Mouse (Mus musculus) heart, embryonic 16.5 days (tissue): Measurements from ENCODE around the gene Bzw1. TPM values are rescaled to one million over a fixed set of nuclear protein-coding genes. Genes with fewer than 3 reads are reported as not detected.

Experiments
- ATAC-seq: fragments of 200-750 bp; cut with Nextera tagmentation; replicated peaks from 2 replicates; pipeline ENCODE4 v1.8.0; 2017; ENCODE audit warnings: moderate number of reproducible peaks; ENCODE audit not compliant: insufficient read depth, low FRiP score; ENCODE audit errors: extremely low read depth
- H3K27ac ChIP-seq: fragments of 300-500 bp; sonication (generic); 2 replicates; pipeline ENCODE4 v1.5.1; 2014; ENCODE audit warnings: mild to moderate bottlenecking, low read length, control low read depth, moderate library complexity
- H3K27me3 ChIP-seq: fragments of 300-500 bp; sonication (generic); 2 replicates; pipeline ENCODE4 v1.6.1; 2014; ENCODE audit warnings: low read length, mixed read lengths; ENCODE audit not compliant: control insufficient read depth, insufficient read depth
- H3K36me3 ChIP-seq: fragments of 300-500 bp; sonication (generic); 2 replicates; pipeline ENCODE4 v1.6.1; 2014; ENCODE audit not compliant: control insufficient read depth, insufficient read depth
- H3K4me1 ChIP-seq: fragments of 300-500 bp; sonication (generic); 2 replicates; pipeline ENCODE4 v1.6.1; 2014; ENCODE audit warnings: low read length, mixed read lengths; ENCODE audit not compliant: control insufficient read depth, insufficient read depth
- H3K4me2 ChIP-seq: fragments of 300-500 bp; sonication (generic); 2 replicates; pipeline ENCODE4 v1.6.1; 2014; ENCODE audit warnings: low read depth, mild to moderate bottlenecking, control low read depth, low read length
- H3K4me3 ChIP-seq: fragments of 300-500 bp; sonication (generic); 2 replicates; pipeline ENCODE4 v1.5.1; 2014; ENCODE audit warnings: mild to moderate bottlenecking, control low read depth, low read length
- H3K9ac ChIP-seq: fragments of 300-500 bp; sonication (generic); 2 replicates; pipeline ENCODE4 v1.6.1; 2014; ENCODE audit warnings: low read length, control low read depth
- H3K9me3 ChIP-seq: fragments of 300-500 bp; sonication (generic); replicated peaks from 2 replicates; pipeline ENCODE4 v1.6.1; 2016; ENCODE audit warnings: low read length; ENCODE audit not compliant: control insufficient read depth
- WGBS: fragments of 180-500 bp; shearing (Covaris S2); extraction: QIAGEN DNeasy Blood & Tissue Kit; methylation state at CpG from one replicate; pipeline ENCODE4 v1.1.7; 2014; 5-methylcytosine and 5-hydroxymethylcytosine counted together
- polyA plus RNA-seq: library from polyadenylated mRNA; unstranded; fragments of >200 nt; fragmentation: Nextera tagmentation; extraction: Ambion mirVana; gene quantifications from 2 replicates; pipeline ENCODE4 v1.2.1, GENCODE M21; 2015

Gene Bzw1
- polyA plus RNA-seq, 1 experiment from 2014 or later: 183 TPM

DNA sequence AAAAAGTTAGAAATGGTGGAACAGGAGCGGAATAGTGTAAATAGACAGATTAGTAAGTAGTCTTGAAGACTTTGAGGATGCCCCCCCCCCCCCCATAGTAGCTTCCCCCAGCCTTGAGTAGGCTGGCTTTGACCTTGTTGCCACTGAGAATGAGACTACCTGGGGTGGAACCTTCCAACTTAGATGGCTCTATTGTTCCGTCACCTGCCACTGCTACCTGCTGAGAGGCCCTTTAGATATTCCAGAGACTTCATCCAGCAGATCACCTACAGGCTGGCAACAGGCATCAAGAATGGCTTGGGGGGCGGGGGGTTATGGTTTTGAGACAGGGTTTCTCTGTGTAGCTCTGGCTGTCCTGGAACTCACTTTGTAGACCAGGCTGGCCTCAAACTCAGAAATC lies 31.9 kb downstream of the Bzw1 start:
- ATAC-seq: no peak
- Histone ChIP-seq H3K4me2 (no peak overlapping the region), H3K9ac (no peak overlapping the region), H3K4me1 (peaks cover 17% of the 10 kb centered on the region), H3K9me3 (no peaks in the 10 kb centered on the region), H3K27me3 (no peaks in the 10 kb centered on the region), H3K36me3 (peaks cover 14% of the 10 kb centered on the region), H3K27ac (no peak overlapping the region), H3K4me3 (no peak overlapping the region)
- WGBS: 88% methylated on average over 3 of the region's 3 CpGs

DNA sequence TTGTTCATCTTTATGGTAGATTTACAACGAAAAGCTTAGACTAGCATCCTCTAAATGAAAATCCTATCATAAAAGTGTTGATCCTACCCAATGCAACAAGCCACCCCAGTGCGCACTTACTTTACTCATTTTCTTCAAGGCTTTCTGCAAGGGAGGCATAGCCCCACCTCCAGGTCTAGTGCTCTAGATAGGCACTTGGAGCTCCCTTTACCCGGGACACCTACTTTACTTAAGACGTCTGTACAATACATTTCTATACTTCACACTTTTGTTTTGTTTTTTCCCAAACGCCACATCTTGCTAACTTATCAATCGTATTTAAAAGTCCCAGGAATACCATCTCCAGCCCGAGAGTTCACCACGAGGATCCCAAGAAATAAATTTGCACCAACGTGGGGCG lies 52.0 kb downstream of the Bzw1 start:
- Histone ChIP-seq H3K27me3 (no peaks in the 10 kb centered on the region), H3K9me3 (no peaks in the 10 kb centered on the region), H3K9ac (peak overlapping the region; percentile 88), H3K27ac (peak overlapping the region; percentile 92), H3K36me3 (peaks cover 17% of the 10 kb centered on the region), H3K4me2 (peak overlapping the region; percentile 87), H3K4me3 (peak overlapping the region; percentile 84), H3K4me1 (peaks cover 13% of the 10 kb centered on the region)
- no peak for ATAC-seq
- 10% methylated on average over 10 of the region's 10 CpGs for WGBS

DNA sequence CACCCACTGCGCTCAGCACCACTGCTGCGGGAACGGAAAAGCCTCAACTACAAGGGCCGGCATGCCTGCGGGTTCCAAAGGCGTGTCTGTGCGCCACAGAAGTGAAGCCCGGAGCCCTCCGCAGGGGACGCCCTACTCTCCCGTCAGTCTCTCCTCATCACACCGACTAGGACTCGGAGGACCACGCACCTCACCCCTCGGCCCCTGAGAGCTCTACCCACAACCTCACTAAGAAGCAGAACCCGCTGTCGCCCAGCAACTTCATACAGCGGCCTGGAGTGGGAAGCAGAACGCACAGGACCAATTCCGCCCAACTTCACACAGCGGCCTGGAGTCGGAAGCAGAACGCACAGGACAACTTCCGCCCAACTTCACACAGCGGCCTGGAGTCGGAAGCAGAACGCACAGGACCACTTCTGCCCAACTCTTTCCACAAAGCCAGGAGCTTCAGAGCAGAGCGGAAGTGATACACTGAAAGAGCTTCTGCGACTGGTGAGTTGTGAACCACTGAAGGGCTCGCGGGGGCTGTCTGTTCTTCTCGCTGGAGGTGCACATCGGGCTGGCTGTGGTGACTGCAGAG lies 52.5 kb downstream of the Bzw1 start, which contains the start of the genes Nif3l1 and Ppil3:
Gene Nif3l1 (plus strand): TSS at position 9 of the 580 bp plus-strand sequence.
Gene Ppil3 (minus strand): TSS at position 344 of the 580 bp plus-strand sequence.
- peak within 1 kb of the TSS; percentile 84 for H3K4me3 ChIP-seq
- peaks cover 16% of the 10 kb centered on the region for H3K36me3 ChIP-seq
- under 1% methylated on average over 33 of the region's 33 CpGs for WGBS
- peaks cover 13% of the 10 kb centered on the region for H3K4me1 ChIP-seq
- peak; percentile 92 for ATAC-seq
- no peaks in the 10 kb centered on the region for H3K9me3 ChIP-seq
- H3K9ac ChIP-seq: peak within 1 kb of the TSS; percentile 88
- peak within 1 kb of the TSS; percentile 87 for H3K4me2 ChIP-seq
- H3K27me3 ChIP-seq: no peaks in the 10 kb centered on the region
- H3K27ac ChIP-seq: peak within 1 kb of the TSS; percentile 92

DNA sequence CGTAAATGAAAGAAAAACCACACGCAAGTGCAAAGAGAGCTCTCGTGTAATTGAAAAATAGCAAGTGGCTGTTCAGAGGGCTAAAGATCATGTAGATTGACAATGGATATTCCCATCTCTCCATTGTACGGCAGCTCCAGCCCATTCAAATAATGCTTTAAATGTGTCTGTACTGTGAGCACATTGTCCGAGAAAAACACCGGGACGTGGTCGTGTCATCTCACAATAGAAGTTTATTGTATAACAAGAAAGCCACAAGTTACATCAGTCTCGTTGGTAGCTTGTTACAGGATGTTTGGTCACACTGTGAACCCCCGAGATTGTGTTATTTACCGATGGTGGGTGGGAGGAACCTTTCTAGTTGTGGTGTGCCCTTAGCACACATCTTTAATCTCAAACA lies 53.2 kb downstream of the Bzw1 start:
- peak overlapping the region; percentile 88 for H3K9ac ChIP-seq
- no peak for ATAC-seq
- no peaks in the 10 kb centered on the region for H3K9me3 ChIP-seq
- peak overlapping the region; percentile 87 for H3K4me2 ChIP-seq
- peak overlapping the region; percentile 84 for H3K4me3 ChIP-seq
- no peaks in the 10 kb centered on the region for H3K27me3 ChIP-seq
- H3K4me1 ChIP-seq: peaks cover 13% of the 10 kb centered on the region
- 7% methylated on average over 11 of the region's 11 CpGs for WGBS
- H3K27ac ChIP-seq: peak overlapping the region; percentile 92
- peaks cover 15% of the 10 kb centered on the region for H3K36me3 ChIP-seq

DNA sequence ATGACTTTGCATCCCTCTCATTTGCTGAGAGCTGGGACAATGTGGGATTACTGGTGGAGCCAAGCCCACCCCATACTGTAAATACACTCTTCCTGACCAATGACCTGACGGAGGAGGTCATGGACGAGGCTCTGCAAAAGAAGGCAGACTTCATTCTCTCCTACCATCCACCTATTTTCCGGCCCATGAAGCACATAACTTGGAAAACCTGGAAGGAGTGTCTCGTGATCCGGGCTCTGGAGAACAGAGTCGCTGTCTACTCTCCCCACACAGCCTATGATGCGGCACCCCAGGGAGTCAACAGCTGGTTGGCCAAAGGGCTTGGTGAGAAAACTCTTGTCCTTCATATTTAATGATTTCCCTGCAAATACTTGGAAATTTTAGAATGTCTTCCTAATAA lies 55.1 kb downstream of the Bzw1 start:
- no peaks in the 10 kb centered on the region for H3K27me3 ChIP-seq
- no peak overlapping the region for H3K4me3 ChIP-seq
- no peaks in the 10 kb centered on the region for H3K9me3 ChIP-seq
- peaks cover 13% of the 10 kb centered on the region for H3K4me1 ChIP-seq
- WGBS: 91% methylated on average over 7 of the region's 7 CpGs
- no peak overlapping the region for H3K4me2 ChIP-seq
- no peak overlapping the region for H3K27ac ChIP-seq
- ATAC-seq: no peak
- peaks cover 17% of the 10 kb centered on the region; the same call in 1 of the 2 replicates for H3K36me3 ChIP-seq
- H3K9ac ChIP-seq: no peak overlapping the region

DNA sequence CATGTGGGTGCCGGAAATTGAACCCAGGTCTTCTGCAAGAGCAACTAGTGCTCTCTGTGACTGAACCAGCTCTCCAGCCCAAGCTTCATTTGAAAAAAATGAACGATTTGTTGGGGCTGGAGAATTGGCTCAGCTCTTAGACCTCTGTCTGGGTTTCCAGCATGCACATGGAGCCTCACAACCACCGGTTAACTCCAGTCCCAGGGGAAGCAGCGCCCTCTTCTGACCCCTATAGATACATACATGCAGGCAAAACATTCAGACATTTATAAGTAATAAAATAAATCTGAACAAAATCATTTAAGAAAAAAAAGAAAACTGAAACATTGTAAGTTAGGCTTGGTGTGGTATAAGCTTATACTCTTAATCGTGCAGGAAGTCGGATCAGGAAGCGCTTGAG lies 55.7 kb downstream of the Bzw1 start:
- WGBS: 83% methylated on average over 7 of the region's 7 CpGs
- no peak for ATAC-seq
- Histone ChIP-seq H3K4me1 (peaks cover 13% of the 10 kb centered on the region), H3K9me3 (no peaks in the 10 kb centered on the region), H3K4me2 (no peak overlapping the region), H3K27ac (no peak overlapping the region), H3K36me3 (peaks cover 24% of the 10 kb centered on the region), H3K9ac (no peak overlapping the region), H3K4me3 (no peak overlapping the region), H3K27me3 (no peaks in the 10 kb centered on the region)

DNA sequence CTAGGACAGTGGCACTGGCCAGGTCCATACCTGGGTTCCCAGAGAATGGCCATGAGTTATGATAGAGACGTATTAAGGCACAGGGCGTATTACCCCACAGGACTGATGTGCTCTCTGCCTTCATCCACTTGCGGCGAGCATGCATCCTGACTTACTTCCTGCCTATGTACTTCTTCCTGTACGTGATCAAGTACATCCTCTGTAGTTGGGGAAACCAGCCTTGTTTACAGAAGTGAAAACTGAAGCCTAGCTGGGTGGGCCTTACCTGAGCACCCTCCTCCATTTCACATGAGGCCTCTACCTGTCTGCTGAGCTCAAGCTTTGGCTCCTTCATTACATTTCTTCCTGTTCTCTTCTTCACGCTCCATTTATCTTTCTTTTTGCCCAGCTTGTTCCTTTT lies 61.6 kb downstream of the Bzw1 start:
- Histone ChIP-seq H3K36me3 (peaks cover 42% of the 10 kb centered on the region), H3K4me2 (no peak overlapping the region), H3K9ac (no peak overlapping the region), H3K27me3 (no peaks in the 10 kb centered on the region), H3K4me3 (no peak overlapping the region), H3K9me3 (no peaks in the 10 kb centered on the region), H3K27ac (no peak overlapping the region), H3K4me1 (peaks cover 4% of the 10 kb centered on the region; the same call in 1 of the 2 replicates)
- no peak for ATAC-seq
- WGBS: 89% methylated on average over 6 of the region's 6 CpGs

Other genes starting within 250 kb of the Bzw1 start
- gene Aox4, start 182.5 kb upstream of the Bzw1 start, polyA plus RNA-seq: 0.22 and 0.30 TPM in 2 replicates
- 0.05 TPM in 1 of 2 replicates, not detected in the other for gene Aox2, start 114.6 kb upstream of the Bzw1 start, polyA plus RNA-seq
- 124 and 151 TPM in 2 replicates for gene Clk1, start 31.2 kb downstream of the Bzw1 start, polyA plus RNA-seq
- gene Nif3l1, start 52.3 kb downstream of the Bzw1 start, polyA plus RNA-seq: 24.6 and 25.4 TPM in 2 replicates
- 35.2 and 37.7 TPM in 2 replicates for gene Ppil3, start 52.6 kb downstream of the Bzw1 start, polyA plus RNA-seq
- gene Orc2, start 112.2 kb downstream of the Bzw1 start, polyA plus RNA-seq: 17.8 and 20.4 TPM in 2 replicates
- gene Fam126b, start 193.4 kb downstream of the Bzw1 start, polyA plus RNA-seq: 3.9 and 4.8 TPM in 2 replicates
- 219 and 220 TPM in 2 replicates for gene Ndufb3, start 193.5 kb downstream of the Bzw1 start, polyA plus RNA-seq